ENCODE assay signal across 9 mouse cellular contexts in the genomic region with DNA sequence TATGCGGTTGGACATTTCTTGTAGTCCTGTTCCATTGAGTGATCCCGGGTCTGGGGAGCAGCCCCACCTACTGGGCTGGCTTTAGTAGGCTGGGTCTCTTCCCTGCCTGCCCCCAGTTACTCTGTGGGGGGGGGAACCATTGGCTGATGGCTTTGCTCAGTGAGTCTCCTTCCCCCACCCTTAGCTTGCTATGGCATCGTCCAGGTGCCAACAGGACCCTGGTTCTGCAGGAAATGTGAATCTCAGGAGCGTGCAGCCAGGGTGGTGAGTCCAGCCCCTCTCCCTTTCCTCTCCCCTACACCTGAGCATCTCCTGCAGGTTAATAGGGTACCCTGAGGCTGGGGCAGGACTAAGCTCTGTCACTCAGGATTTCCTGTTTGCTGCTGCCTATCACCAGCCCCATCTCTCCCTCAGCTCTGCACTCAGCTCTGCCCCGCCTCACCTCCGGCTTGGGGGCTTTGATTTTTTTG. TPM values are rescaled to one million over a fixed set of nuclear protein-coding genes. Genes with fewer than 3 reads are reported as not detected.
DNase-seq lines count a peak whose midpoint lies in the region; ATAC-seq lines count a peak whose summit lies in the region.
"Had no signal": no experiment of that assay in that cellular context is flagged by ENCODE, and none has a peak within 500 bp of the region (broad histone marks: within the 10 kb centered on the region; RNA-seq: fewer than 3 reads in every experiment).

No protein-coding gene starts in this region.

- H3K9ac ChIP-seq in hindbrain, embryonic 13.5 days: peak overlapping the region; percentile 86
- no peak overlapping the region for H3K9ac ChIP-seq in liver, embryonic 15.5 days

- ATAC-seq in activated CD4-positive, CD25-positive, alpha-beta regulatory T cell, adult 4 months: peak; percentile 46
- ATAC-seq in hindbrain, embryonic 13.5 days (ENCODE audit: low FRiP score): no peak
- ATAC-seq in liver, embryonic 15.5 days (ENCODE audit: insufficient read depth): no peak
- ATAC-seq: Patski had no signal

- H3K9me3 ChIP-seq in hindbrain, embryonic 13.5 days: no peaks in the 10 kb centered on the region
- no peaks in the 10 kb centered on the region for H3K9me3 ChIP-seq in liver, embryonic 15.5 days (replicated peaks)

- 39% methylated on average over 6 of the region's 6 CpGs for WGBS in hindbrain, embryonic 13.5 days
- WGBS in liver, embryonic 15.5 days (ENCODE audit: insufficient replicate concordance): 24% methylated on average over 6 of the region's 6 CpGs

- peak overlapping the region; percentile 81 for H3K4me2 ChIP-seq in hindbrain, embryonic 13.5 days
- H3K4me2 ChIP-seq in liver, embryonic 15.5 days: 0 out of 2 replicates have a peak overlapping the region, but pooled peaks have one; percentile 75

- peak; percentile 33 for DNase-seq in embryo, embryonic 11 days
- DNase-seq in embryo, embryonic 10 days (ENCODE audit: low spot score): no peak
- DNase-seq in thymus, postnatal 14 days: peak; percentile 59
- no peak for DNase-seq in gastrocnemius, adult 18-20 months (ENCODE audit: low spot score)
- no peak for DNase-seq in layer of hippocampus, adult 8-10 months (ENCODE audit: low spot score in 2 of 2)

- peaks cover 44% of the 10 kb centered on the region for H3K36me3 ChIP-seq in hindbrain, embryonic 13.5 days
- H3K36me3 ChIP-seq in liver, embryonic 15.5 days (replicated peaks): no peaks in the 10 kb centered on the region

- 0 out of 2 replicates have a peak overlapping the region, but pooled peaks have one; percentile 23 for H3K27ac ChIP-seq in hindbrain, embryonic 13.5 days
- H3K27ac ChIP-seq in liver, embryonic 15.5 days (replicated peaks): no peak overlapping the region

- H3K4me3 ChIP-seq in hindbrain, embryonic 13.5 days: peak overlapping the region; percentile 87
- H3K4me3 ChIP-seq in liver, embryonic 15.5 days (replicated peaks): no peak overlapping the region

- H3K4me1 ChIP-seq in hindbrain, embryonic 13.5 days (replicated peaks): peaks cover 53% of the 10 kb centered on the region
- peaks cover 34% of the 10 kb centered on the region for H3K4me1 ChIP-seq in liver, embryonic 15.5 days (replicated peaks)

- H3K27me3 ChIP-seq in hindbrain, embryonic 13.5 days: peaks cover 24% of the 10 kb centered on the region
- peaks cover 77% of the 10 kb centered on the region for H3K27me3 ChIP-seq in liver, embryonic 15.5 days
- H3K27me3 ChIP-seq: Patski had no signal

RNA-seq across cellular contexts. Expression of gene Mllt6, which starts 1.6 kb away (rescaled TPM):
- polyA plus RNA-seq in activated CD4-positive, CD25-positive, alpha-beta regulatory T cell, adult 4 months (2017; shearing (Covaris generic)): 10 to 100 TPM; 13.9 to 15.2 TPM
- polyA plus RNA-seq in hindbrain, embryonic 13.5 days (2015; fragmentation: Nextera tagmentation; extraction: Ambion mirVana): 3.4 and 4.1 TPM in 2 replicates
- 0.16 and 0.20 TPM in 2 replicates for polyA plus RNA-seq in liver, embryonic 15.5 days (2015; fragmentation: Nextera tagmentation; extraction: Ambion mirVana)
- 10 to 100 TPM; 44.1 to 51.0 TPM for total RNA-seq in gastrocnemius, adult 18-20 months (2021)
- total RNA-seq in layer of hippocampus, adult 8-10 months (2022): 100 to 1,000 TPM; 110 to 149 (median 126) TPM

RNA-seq across cellular contexts. Expression of gene Cisd3, which starts 20.8 kb away (rescaled TPM):
- polyA plus RNA-seq in activated CD4-positive, CD25-positive, alpha-beta regulatory T cell, adult 4 months (2017; shearing (Covaris generic)): 10 to 100 TPM; 91.3 to 99.5 TPM
- polyA plus RNA-seq in hindbrain, embryonic 13.5 days (2015; fragmentation: Nextera tagmentation; extraction: Ambion mirVana): 23.8 and 25.6 TPM in 2 replicates
- 11.4 and 12.3 TPM in 2 replicates for polyA plus RNA-seq in liver, embryonic 15.5 days (2015; fragmentation: Nextera tagmentation; extraction: Ambion mirVana)
- total RNA-seq in gastrocnemius, adult 18-20 months (2021): 100 to 1,000 TPM in 1 of 2 experiments, 10 to 100 TPM in 1; 96.7 to 102 TPM
- total RNA-seq in layer of hippocampus, adult 8-10 months (2022): 10 to 100 TPM; 45.2 to 60.0 (median 56.7) TPM

RNA-seq across cellular contexts. Expression of gene Epop, which starts 35.3 kb away (rescaled TPM):
- polyA plus RNA-seq in activated CD4-positive, CD25-positive, alpha-beta regulatory T cell, adult 4 months (2017; shearing (Covaris generic)): under 1 TPM; 0.40 to 0.61 TPM
- polyA plus RNA-seq in hindbrain, embryonic 13.5 days (2015; fragmentation: Nextera tagmentation; extraction: Ambion mirVana): 2.3 and 3.0 TPM in 2 replicates
- 0.39 and 0.40 TPM in 2 replicates for polyA plus RNA-seq in liver, embryonic 15.5 days (2015; fragmentation: Nextera tagmentation; extraction: Ambion mirVana)
- under 1 TPM; 0.75 to 1.00 TPM for total RNA-seq in gastrocnemius, adult 18-20 months (2021)
- total RNA-seq in layer of hippocampus, adult 8-10 months (2022): 10 to 100 TPM; 28.9 to 38.6 (median 33.9) TPM

RNA-seq across cellular contexts. Expression of gene Pcgf2, which starts 35.5 kb away (rescaled TPM):
- 1 to 10 TPM; 3.1 to 4.7 TPM for polyA plus RNA-seq in activated CD4-positive, CD25-positive, alpha-beta regulatory T cell, adult 4 months (2017; shearing (Covaris generic))
- 26.2 and 26.3 TPM in 2 replicates for polyA plus RNA-seq in hindbrain, embryonic 13.5 days (2015; fragmentation: Nextera tagmentation; extraction: Ambion mirVana)
- 1.4 and 2.7 TPM in 2 replicates for polyA plus RNA-seq in liver, embryonic 15.5 days (2015; fragmentation: Nextera tagmentation; extraction: Ambion mirVana)
- total RNA-seq in gastrocnemius, adult 18-20 months (2021): 1 to 10 TPM in 1 of 2 experiments, under 1 TPM in 1; 0.96 to 2.3 TPM
- 10 to 100 TPM; 23.9 to 35.3 (median 29.0) TPM for total RNA-seq in layer of hippocampus, adult 8-10 months (2022)

RNA-seq across cellular contexts. Expression of gene Psmb3, which starts 38.4 kb away (rescaled TPM):
- polyA plus RNA-seq in activated CD4-positive, CD25-positive, alpha-beta regulatory T cell, adult 4 months (2017; shearing (Covaris generic)): 100 to 1,000 TPM; 422 to 486 TPM
- 476 and 483 TPM in 2 replicates for polyA plus RNA-seq in hindbrain, embryonic 13.5 days (2015; fragmentation: Nextera tagmentation; extraction: Ambion mirVana)
- 236 and 247 TPM in 2 replicates for polyA plus RNA-seq in liver, embryonic 15.5 days (2015; fragmentation: Nextera tagmentation; extraction: Ambion mirVana)
- total RNA-seq in gastrocnemius, adult 18-20 months (2021): 100 to 1,000 TPM; 150 to 167 TPM
- total RNA-seq in layer of hippocampus, adult 8-10 months (2022): 100 to 1,000 TPM; 121 to 145 (median 133) TPM

Comparison
In these comparisons a context has a peak if more than half of its experiments do, and no peak if none do; other contexts are left out.
1. DNase-seq: peak in embryo, embryonic 11 days (single experiment) and thymus, postnatal 14 days (single experiment); none in embryo, embryonic 10 days (single experiment), gastrocnemius, adult 18-20 months (single experiment) and layer of hippocampus, adult 8-10 months (0 of 2).